Mouse (Mus musculus) ovary, adult 2 months (tissue): ENCODE measurements around the gene Pelo. TPM values are rescaled to one million over a fixed set of nuclear protein-coding genes. Genes with fewer than 3 reads are reported as not detected.

ENCODE experiments used
- polyA plus RNA-seq: library from polyadenylated mRNA; depleted of rRNA; stranded (reverse); fragments of >200 nt; gene quantifications from 2 replicates; pipeline ENCODE4 v1.2.3, GENCODE M21; 2012; rRNA removed

Pelo gene
- polyA plus RNA-seq: 33.2 and 33.3 TPM in 2 replicates

DNA sequence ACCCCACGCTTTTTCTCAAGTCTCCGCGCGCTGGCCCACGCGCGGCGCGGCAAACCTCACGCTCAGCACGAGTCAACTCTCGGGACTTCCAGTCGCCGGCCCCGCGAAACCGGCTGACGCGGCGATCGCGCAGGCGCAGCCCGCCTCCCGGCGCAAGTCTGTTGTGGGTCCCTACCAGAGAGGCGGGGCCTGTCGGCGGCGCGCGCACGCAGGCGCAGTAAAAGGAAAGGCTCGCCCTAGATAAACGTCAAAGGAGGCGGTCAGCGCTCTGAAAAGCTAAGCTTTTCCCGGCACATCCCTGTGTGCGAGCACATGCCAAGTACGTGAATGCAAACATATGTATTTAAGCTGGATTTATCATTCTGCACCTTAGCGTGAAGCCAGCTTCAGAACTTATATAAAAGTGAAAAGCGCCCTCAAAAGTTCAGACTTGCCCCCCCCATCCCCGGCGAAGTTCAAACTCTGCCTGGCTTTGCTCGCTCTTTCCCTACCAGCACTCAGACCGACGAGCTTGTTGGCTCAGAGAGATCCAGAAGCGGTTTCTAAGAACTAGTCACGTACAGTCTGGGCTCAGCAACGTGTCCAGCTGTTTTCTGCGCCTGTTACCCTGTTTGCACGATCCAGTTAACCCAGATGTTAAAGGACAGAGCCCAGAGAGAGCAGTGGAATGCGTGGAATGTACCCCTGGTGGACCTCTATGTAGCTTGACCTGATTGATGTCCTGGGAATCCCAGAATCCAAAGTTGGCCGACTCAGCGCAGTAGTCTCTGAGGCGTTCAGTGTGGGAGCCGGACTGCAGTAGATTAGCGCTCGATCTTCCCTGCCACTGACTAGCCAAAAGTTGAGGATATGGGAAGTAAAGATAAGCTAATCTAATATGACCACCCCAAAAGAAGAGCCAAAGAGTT, at the start of gene Pelo:
Gene Pelo (minus strand): TSS at position 118 of the 908 bp plus-strand sequence.

DNA sequence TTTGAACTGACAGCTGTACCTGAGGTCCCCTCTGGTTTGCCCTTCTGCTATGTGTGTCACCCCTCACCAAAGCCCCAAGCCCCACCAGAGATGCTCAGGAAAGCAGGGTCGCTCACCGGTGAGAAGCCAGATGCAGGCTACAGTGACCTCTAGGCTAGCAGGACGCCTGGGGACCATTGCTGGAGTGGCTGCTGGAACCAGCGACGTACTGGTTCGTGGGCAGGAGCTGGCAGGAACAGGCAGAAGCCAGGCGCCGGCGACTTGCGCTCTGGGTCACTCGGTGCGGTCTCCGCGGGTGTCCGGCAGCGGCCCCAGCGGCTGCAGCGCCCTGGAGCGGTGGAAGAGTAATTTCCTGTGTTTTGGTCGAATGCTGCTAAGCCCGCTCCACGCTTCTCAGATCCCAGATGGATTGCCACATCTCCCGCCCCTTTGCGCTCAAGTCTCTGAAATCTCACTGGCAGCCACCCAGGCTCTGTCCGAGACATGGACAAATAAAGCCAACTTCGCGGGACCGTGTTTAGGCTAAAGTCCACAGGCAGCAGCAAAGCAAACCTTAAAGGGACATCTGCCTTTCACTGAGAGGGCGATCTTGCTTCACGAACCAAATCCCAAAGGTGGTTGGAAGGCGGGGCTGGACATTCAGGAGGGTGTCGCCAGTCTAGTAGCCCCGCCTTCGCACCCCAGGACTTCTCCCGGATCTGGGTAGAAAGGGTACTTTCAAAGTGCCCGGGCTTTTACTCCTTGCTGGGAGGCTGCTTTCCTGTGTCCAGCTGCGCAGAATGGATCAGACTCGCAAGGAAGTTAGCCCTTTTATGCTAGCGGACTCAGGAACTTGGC, 11.6 kb upstream of the Pelo start, which contains the start of the genes Gm49395 and Itga1:
Gene Gm49395 (minus strand): TSS at position 567 of the 837 bp plus-strand sequence.
Gene Itga1 (minus strand): TSS at position 610 of the 837 bp plus-strand sequence.

Other genes starting within 250 kb of the Pelo start
- 1.0 and 2.5 TPM in 2 replicates for gene Itga2, start 158.1 kb downstream of the Pelo start, polyA plus RNA-seq
- gene Gm49395, start 11.7 kb upstream of the Pelo start, polyA plus RNA-seq: 4.4 and 6.9 TPM in 2 replicates
- 6.0 and 7.1 TPM in 2 replicates for gene Itga1, start 11.8 kb upstream of the Pelo start, polyA plus RNA-seq